Mouse (Mus musculus): ENCODE data around the gene 1700008P02Rik. TPM values are rescaled to one million over a fixed set of nuclear protein-coding genes. Genes with fewer than 3 reads are reported as not detected.
"Not testable (repeated sequence)": the region's sequence is repeated elsewhere in the genome, so short reads cannot be mapped to it uniquely, and the experiment has no call there.

Gene 1700008P02Rik
- polyA plus RNA-seq (2016; fragmentation: Nextera tagmentation; extraction: Ambion mirVana): not detected in 2 replicates

GRCm38 (mm10) chr3:6620343-6620742 lies at the start of gene 1700008P02Rik:
Gene 1700008P02Rik, minus strand, starts transcription at chr3:6620443.
- Histone ChIP-seq H3K4me1 (no peaks in the 10 kb centered on the region), H3K36me3 (no peaks in the 10 kb centered on the region), H3K9ac (no peak within 1 kb of the TSS), H3K4me3 (no peak within 1 kb of the TSS), H3K9me3 (no peaks in the 10 kb centered on the region), H3K27ac (no peak within 1 kb of the TSS), H3K4me2 (replicated peaks) (no peak within 1 kb of the TSS), H3K27me3 (no peaks in the 10 kb centered on the region)
- no peak for ATAC-seq (ENCODE audit: insufficient number of reproducible peaks, insufficient read depth, low FRiP score, low TSS enrichment)
- WGBS: 90% methylated on average over 7 of the region's 7 CpGs

GRCm38 (mm10) chr3:6649411-6649810 lies 29.2 kb upstream of the 1700008P02Rik start:
- H3K4me2 ChIP-seq (replicated peaks): no peak overlapping the region
- 74% methylated on average over 2 of the region's 2 CpGs for WGBS
- H3K27me3 ChIP-seq: no peaks in the 10 kb centered on the region
- no peaks in the 10 kb centered on the region for H3K9me3 ChIP-seq
- H3K4me1 ChIP-seq: no peaks in the 10 kb centered on the region
- H3K9ac ChIP-seq: no peak overlapping the region
- H3K27ac ChIP-seq: no peak overlapping the region
- H3K36me3 ChIP-seq: no peaks in the 10 kb centered on the region
- no peak for ATAC-seq (ENCODE audit: insufficient number of reproducible peaks, insufficient read depth, low FRiP score, low TSS enrichment)
- H3K4me3 ChIP-seq: no peak overlapping the region

- H3K27ac ChIP-seq; ATAC-seq (ENCODE audit: insufficient number of reproducible peaks, insufficient read depth, low FRiP score, low TSS enrichment); H3K9ac ChIP-seq; H3K4me2 ChIP-seq (replicated peaks); H3K4me1 ChIP-seq; H3K9me3 ChIP-seq; H3K36me3 ChIP-seq; H3K27me3 ChIP-seq; H3K4me3 ChIP-seq: not testable (repeated sequence)
Measured at GRCm38 (mm10) chr3:6638151-6638550, 17.9 kb upstream of the 1700008P02Rik start.

GRCm38 (mm10) chr3:6634256-6634655 lies 14.0 kb upstream of the 1700008P02Rik start:
- Histone ChIP-seq H3K4me1 (no peaks in the 10 kb centered on the region), H3K36me3 (no peaks in the 10 kb centered on the region), H3K4me2 (replicated peaks) (no peak overlapping the region), H3K9ac (no peak overlapping the region), H3K9me3 (no peaks in the 10 kb centered on the region), H3K27me3 (no peaks in the 10 kb centered on the region), H3K4me3 (no peak overlapping the region), H3K27ac (no peak overlapping the region)
- no peak for ATAC-seq (ENCODE audit: insufficient number of reproducible peaks, insufficient read depth, low FRiP score, low TSS enrichment)

- H3K36me3 ChIP-seq: no peaks in the 10 kb centered on the region
- H3K9ac ChIP-seq: no peak overlapping the region
- ATAC-seq (ENCODE audit: insufficient number of reproducible peaks, insufficient read depth, low FRiP score, low TSS enrichment): no peak
- no peak overlapping the region for H3K27ac ChIP-seq
- H3K27me3 ChIP-seq: no peaks in the 10 kb centered on the region
- H3K4me1 ChIP-seq: no peaks in the 10 kb centered on the region
- no peaks in the 10 kb centered on the region for H3K9me3 ChIP-seq
- no peak overlapping the region for H3K4me3 ChIP-seq
- no peak overlapping the region for H3K4me2 ChIP-seq (replicated peaks)
Measured at GRCm38 (mm10) chr3:6617881-6618280, 2.4 kb downstream of the 1700008P02Rik start.
